Mouse (Mus musculus) embryonic facial prominence, embryonic 14.5 days (tissue): Measurements from ENCODE around the gene Hapln3. TPM values are rescaled to one million over a fixed set of nuclear protein-coding genes. Genes with fewer than 3 reads are reported as not detected.

Experiments
- ATAC-seq: fragments of 200-750 bp; cut with Nextera tagmentation; 2 replicates; pipeline ENCODE4 v1.8.0; 2017; ENCODE audit warnings: low read depth, moderate number of reproducible peaks, moderate TSS enrichment
- DNase-seq: peaks from one replicate; pipeline ENCODE4 v3.0.0-alpha.2; 2015; ENCODE audit warnings: low spot score
- H3K27ac ChIP-seq: fragments of 300-500 bp; sonication (generic); replicated peaks from 2 replicates; pipeline ENCODE4 v1.5.1; 2014; ENCODE audit warnings: low read depth, mild to moderate bottlenecking, low read length, moderate library complexity
- H3K27me3 ChIP-seq: fragments of 300-500 bp; sonication (generic); replicated peaks from 2 replicates; pipeline ENCODE4 v1.6.1; 2014; ENCODE audit warnings: low read length; ENCODE audit not compliant: control insufficient read depth, insufficient read depth
- H3K36me3 ChIP-seq: fragments of 300-500 bp; sonication (generic); 2 replicates; pipeline ENCODE4 v1.6.1; 2014; ENCODE audit warnings: low read length, mixed read lengths; ENCODE audit not compliant: control insufficient read depth, insufficient read depth
- H3K4me1 ChIP-seq: fragments of 300-500 bp; sonication (generic); 2 replicates; pipeline ENCODE4 v1.6.1; 2014; ENCODE audit warnings: antibody characterized with exemption, low read length; ENCODE audit not compliant: control insufficient read depth, insufficient read depth
- H3K4me2 ChIP-seq: fragments of 300-500 bp; sonication (generic); 2 replicates; pipeline ENCODE4 v1.6.1; 2014; ENCODE audit warnings: low read depth, mild to moderate bottlenecking, low read length, moderate library complexity, mixed read lengths
- H3K4me3 ChIP-seq: fragments of 300-500 bp; sonication (generic); 2 replicates; pipeline ENCODE4 v1.5.1; 2014; ENCODE audit warnings: low read depth, mild to moderate bottlenecking, low read length
- H3K9ac ChIP-seq: fragments of 300-500 bp; sonication (generic); 2 replicates; pipeline ENCODE4 v1.6.1; 2014; ENCODE audit warnings: low read depth, mild to moderate bottlenecking, low read length, moderate library complexity, mixed read lengths
- H3K9me3 ChIP-seq: fragments of 300-500 bp; sonication (generic); 2 replicates; pipeline ENCODE4 v1.6.1; 2016; ENCODE audit warnings: low read length; ENCODE audit not compliant: control insufficient read depth
- WGBS: fragments of 180-500 bp; shearing (Covaris S2); extraction: QIAGEN DNeasy Blood & Tissue Kit; methylation state at CpG from one replicate; pipeline ENCODE4 v1.1.7; 2014; 5-methylcytosine and 5-hydroxymethylcytosine counted together
- polyA plus RNA-seq: library from polyadenylated mRNA; unstranded; fragments of >200 nt; fragmentation: Nextera tagmentation; extraction: Ambion mirVana; gene quantifications from 2 replicates; pipeline ENCODE4 v1.2.1, GENCODE M21; 2014

Gene Hapln3
- polyA plus RNA-seq, 1 experiment from 2014 or later: 1.5 TPM

GRCm38 (mm10) chr7:79147011-79147837 is 16.4 kb upstream of the Hapln3 start:
- peaks cover 13% of the 10 kb centered on the region for H3K4me1 ChIP-seq
- peak overlapping the region; percentile 74 for H3K4me3 ChIP-seq
- H3K27ac ChIP-seq: no peak overlapping the region
- 41% methylated on average over 11 of the region's 12 CpGs for WGBS
- H3K36me3 ChIP-seq: peaks cover 24% of the 10 kb centered on the region; the same call in 1 of the 2 replicates
- H3K27me3 ChIP-seq: no peaks in the 10 kb centered on the region
- no peaks in the 10 kb centered on the region for H3K9me3 ChIP-seq
- ATAC-seq (no peak), DNase-seq (no peak)
- H3K9ac ChIP-seq: peak overlapping the region; percentile 78
- peak overlapping the region; percentile 78 for H3K4me2 ChIP-seq

- peak; percentile 68 for DNase-seq
- WGBS: 36% methylated on average over 7 of the region's 8 CpGs
- no peaks in the 10 kb centered on the region for H3K9me3 ChIP-seq
- no peak overlapping the region for H3K4me2 ChIP-seq
- H3K4me3 ChIP-seq: no peak overlapping the region
- H3K9ac ChIP-seq: no peak overlapping the region
- H3K36me3 ChIP-seq: peaks cover 41% of the 10 kb centered on the region
- no peaks in the 10 kb centered on the region for H3K27me3 ChIP-seq
- H3K27ac ChIP-seq: no peak overlapping the region
- no peaks in the 10 kb centered on the region for H3K4me1 ChIP-seq
- peak; percentile 51; the same call in 1 of the 2 replicates for ATAC-seq
Measured at GRCm38 (mm10) chr7:79140897-79141296, 10.1 kb upstream of the Hapln3 start.

GRCm38 (mm10) chr7:79139891-79140591 is 9.2 kb upstream of the Hapln3 start:
- Histone ChIP-seq H3K27me3 (no peaks in the 10 kb centered on the region), H3K9ac (no peak overlapping the region), H3K4me1 (no peaks in the 10 kb centered on the region), H3K4me3 (no peak overlapping the region), H3K9me3 (no peaks in the 10 kb centered on the region), H3K4me2 (no peak overlapping the region), H3K27ac (no peak overlapping the region), H3K36me3 (peaks cover 45% of the 10 kb centered on the region)
- no peak for DNase-seq
- 57% methylated on average over 4 of the region's 4 CpGs for WGBS
- no peak for ATAC-seq

DNA sequence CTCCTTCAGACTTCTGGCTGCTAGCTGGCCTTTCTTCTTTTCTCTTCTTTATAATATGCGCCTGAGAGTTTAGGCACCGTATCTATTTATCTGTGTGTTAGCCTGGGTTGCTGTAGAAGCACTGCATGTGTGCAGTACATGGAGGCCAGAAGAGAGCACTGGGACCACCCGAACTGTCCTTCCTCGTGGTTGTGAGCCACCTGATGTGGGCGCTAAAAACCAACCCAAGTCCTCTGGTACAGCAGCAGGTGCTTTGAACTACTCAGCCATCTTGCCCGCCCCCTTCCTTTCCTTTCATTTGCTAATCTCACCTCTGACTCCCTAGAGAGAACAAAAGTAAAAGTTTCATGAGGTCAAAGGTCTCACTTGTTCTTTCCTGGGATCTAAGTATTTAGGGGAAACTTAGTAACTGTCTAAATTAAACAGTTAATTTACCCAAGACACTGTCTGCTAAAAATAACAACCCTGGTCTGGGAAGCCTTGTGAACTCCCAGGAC is 8.6 kb upstream of the Hapln3 start:
- no peak overlapping the region for H3K27ac ChIP-seq
- peaks cover 45% of the 10 kb centered on the region for H3K36me3 ChIP-seq
- DNase-seq (no peak), ATAC-seq (no peak)
- no peaks in the 10 kb centered on the region for H3K9me3 ChIP-seq
- H3K4me1 ChIP-seq: no peaks in the 10 kb centered on the region
- H3K9ac ChIP-seq: no peak overlapping the region
- no peaks in the 10 kb centered on the region for H3K27me3 ChIP-seq
- H3K4me3 ChIP-seq: no peak overlapping the region
- 63% methylated on average over 6 of the region's 6 CpGs for WGBS
- H3K4me2 ChIP-seq: no peak overlapping the region

GRCm38 (mm10) chr7:79133391-79133790 is 2.6 kb upstream of the Hapln3 start:
- peaks cover 5% of the 10 kb centered on the region; the same call in 1 of the 2 replicates for H3K27me3 ChIP-seq
- DNase-seq: no peak
- no peak overlapping the region for H3K4me3 ChIP-seq
- peaks cover 36% of the 10 kb centered on the region for H3K36me3 ChIP-seq
- no peak overlapping the region for H3K4me2 ChIP-seq
- no peak overlapping the region for H3K27ac ChIP-seq
- 30% methylated on average over 6 of the region's 6 CpGs for whole genome bisulfite sequencing
- ATAC-seq: no peak
- H3K9me3 ChIP-seq: no peaks in the 10 kb centered on the region
- peaks cover 17% of the 10 kb centered on the region for H3K4me1 ChIP-seq
- no peak overlapping the region for H3K9ac ChIP-seq

- H3K4me2 ChIP-seq: peak overlapping the region; percentile 53
- H3K36me3 ChIP-seq: peaks cover 18% of the 10 kb centered on the region; the same call in 1 of the 2 replicates
- peaks cover 17% of the 10 kb centered on the region for H3K4me1 ChIP-seq
- 14% methylated on average over 13 of the region's 13 CpGs for WGBS
- H3K4me3 ChIP-seq: peak overlapping the region; percentile 28
- ATAC-seq (0 out of 2 replicates have a peak, but pooled peaks have one; percentile 23), DNase-seq (peak; percentile 14)
- peak overlapping the region; percentile 49 for H3K9ac ChIP-seq
- no peaks in the 10 kb centered on the region for H3K9me3 ChIP-seq
- peaks cover 5% of the 10 kb centered on the region; the same call in 1 of the 2 replicates for H3K27me3 ChIP-seq
- H3K27ac ChIP-seq: no peak overlapping the region
Measured at GRCm38 (mm10) chr7:79130385-79130784, 433 bp downstream of the Hapln3 start.

- Histone ChIP-seq H3K4me1 (peaks cover 17% of the 10 kb centered on the region), H3K4me2 (peak overlapping the region; percentile 53), H3K9ac (no peak overlapping the region), H3K9me3 (no peaks in the 10 kb centered on the region), H3K27me3 (peaks cover 5% of the 10 kb centered on the region; the same call in 1 of the 2 replicates), H3K36me3 (peaks cover 13% of the 10 kb centered on the region; the same call in 1 of the 2 replicates), H3K27ac (no peak overlapping the region), H3K4me3 (peak overlapping the region; percentile 28; the same call in 1 of the 2 replicates)
- peak; percentile 14 for DNase-seq
- no peak for ATAC-seq
- WGBS: 19% methylated on average over 8 of the region's 8 CpGs
Measured at GRCm38 (mm10) chr7:79129883-79130282, 935 bp downstream of the Hapln3 start.

DNA sequence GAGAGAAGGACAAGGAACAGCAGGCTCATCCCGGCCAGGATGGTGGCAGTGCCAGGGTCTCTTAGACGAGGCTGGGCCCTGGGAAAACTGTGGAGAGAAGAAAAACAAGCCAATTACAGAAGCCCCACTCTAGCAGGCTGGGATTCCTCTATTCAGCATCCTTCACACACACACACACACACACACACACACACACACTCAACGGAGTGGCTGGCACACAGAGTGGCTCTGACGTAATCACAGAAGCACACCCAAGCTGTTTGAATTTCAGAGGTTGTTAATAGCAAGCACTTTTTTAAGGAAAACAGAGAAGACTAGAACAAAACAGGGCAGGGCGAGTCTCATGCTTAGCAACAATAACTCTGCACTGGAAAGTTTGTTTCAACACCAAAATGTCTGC is 7.4 kb downstream of the Hapln3 start:
- 77% methylated on average over 5 of the region's 5 CpGs for WGBS
- Histone ChIP-seq H3K27me3 (no peaks in the 10 kb centered on the region), H3K9ac (no peak overlapping the region)

More for the DNA sequence above, 7.4 kb downstream of the Hapln3 start:
- Histone ChIP-seq H3K4me2 (no peak overlapping the region), H3K27ac (no peak overlapping the region), H3K9me3 (no peaks in the 10 kb centered on the region), H3K4me1 (no peaks in the 10 kb centered on the region), H3K36me3 (no peaks in the 10 kb centered on the region), H3K4me3 (no peak overlapping the region)
- ATAC-seq: no peak
- DNase-seq: no peak
